Mouse (Mus musculus) E14TG2a.4 (cell line): Measurements from ENCODE around the gene Phox2a.

ENCODE experiments used
- CTCF ChIP-seq: conservative IDR thresholded peaks from 2 replicates; pipeline ENCODE4 v1.5.1; 2014; ENCODE audit warnings: low read length
- NANOG ChIP-seq: IDR thresholded peaks from 2 replicates; pipeline ENCODE4 v1.6.1; 2014; ENCODE audit warnings: borderline replicate concordance, low read length, mixed read lengths

- peak; percentile 35 for TF ChIP-seq CTCF
- TF ChIP-seq NANOG = no peak
These were observed 15.2 kb downstream of the Phox2a start for GRCm38 (mm10) chr7:101833352-101833751.
